Mouse (Mus musculus): Measurements from ENCODE around the gene Zfp941.

The Zfp941 gene

DNA sequence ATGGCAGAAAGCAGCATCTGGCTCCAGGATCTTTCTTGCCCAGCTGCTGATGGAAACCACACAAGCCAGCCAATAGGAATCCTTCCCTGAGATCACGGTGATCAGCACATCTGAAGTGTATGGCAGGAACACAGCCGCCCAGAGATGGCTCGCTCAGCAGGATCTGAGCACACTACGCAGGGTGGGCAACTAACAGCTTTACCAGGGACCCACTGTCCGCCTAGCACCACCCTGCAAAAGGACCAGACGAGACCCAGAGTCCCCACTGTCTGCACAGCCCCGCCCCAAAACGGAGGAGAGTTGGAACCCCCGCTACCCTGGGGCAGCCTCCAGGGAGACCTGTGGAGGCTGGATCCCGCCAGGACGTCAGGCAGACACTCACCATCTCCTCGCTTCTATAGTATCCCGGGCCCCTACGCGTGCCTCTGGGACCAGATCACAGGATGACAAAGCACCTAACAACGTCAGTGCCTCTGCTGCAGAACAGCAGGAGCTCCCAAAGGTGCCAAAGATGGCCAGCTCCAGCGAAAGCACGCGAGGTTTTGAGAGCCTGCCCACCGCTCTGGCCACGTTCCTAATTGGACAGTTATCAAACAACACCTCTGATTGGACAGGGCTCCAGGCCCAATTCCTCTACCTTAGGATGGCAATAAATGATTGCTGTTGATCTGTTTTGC lies at the start of gene Zfp941:
TSS of gene Zfp941 (minus strand) at position 526 of the 677 bp plus-strand sequence.
- peak; percentile 67 for DNase-seq (ENCODE audit: low spot score)

- no peak for DNase-seq (ENCODE audit: low spot score)
Observed at GRCm38 (mm10) chr7:140864761-140865160, 42.8 kb upstream of the Zfp941 start.

- no peak for DNase-seq (ENCODE audit: low spot score)
Observed at GRCm38 (mm10) chr7:140860728-140861127, 38.8 kb upstream of the Zfp941 start.

- no peak for DNase-seq (ENCODE audit: low spot score)
Observed at GRCm38 (mm10) chr7:140859997-140860396, 38.0 kb upstream of the Zfp941 start.

DNA sequence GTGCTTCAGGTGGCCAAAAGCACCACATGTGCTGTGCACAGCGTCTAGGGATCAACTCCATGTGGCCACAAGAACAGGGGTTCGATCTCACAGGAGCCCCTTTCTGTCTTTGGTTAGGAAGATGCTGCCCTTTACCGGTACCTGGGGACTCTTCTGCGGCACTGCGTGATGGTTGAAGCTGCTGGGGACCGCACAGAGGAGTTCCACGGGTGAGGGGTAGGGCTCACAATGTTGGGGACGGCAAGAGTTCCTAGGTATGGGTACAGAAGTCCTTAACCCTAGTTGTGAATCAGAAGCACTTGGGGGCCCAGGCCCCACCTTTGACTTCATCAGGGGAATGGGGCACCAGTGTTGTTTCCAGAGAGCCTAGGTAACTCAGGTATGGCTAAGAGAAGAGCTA lies 36.8 kb upstream of the Zfp941 start:
- DNase-seq (ENCODE audit: low spot score) = no peak

DNA sequence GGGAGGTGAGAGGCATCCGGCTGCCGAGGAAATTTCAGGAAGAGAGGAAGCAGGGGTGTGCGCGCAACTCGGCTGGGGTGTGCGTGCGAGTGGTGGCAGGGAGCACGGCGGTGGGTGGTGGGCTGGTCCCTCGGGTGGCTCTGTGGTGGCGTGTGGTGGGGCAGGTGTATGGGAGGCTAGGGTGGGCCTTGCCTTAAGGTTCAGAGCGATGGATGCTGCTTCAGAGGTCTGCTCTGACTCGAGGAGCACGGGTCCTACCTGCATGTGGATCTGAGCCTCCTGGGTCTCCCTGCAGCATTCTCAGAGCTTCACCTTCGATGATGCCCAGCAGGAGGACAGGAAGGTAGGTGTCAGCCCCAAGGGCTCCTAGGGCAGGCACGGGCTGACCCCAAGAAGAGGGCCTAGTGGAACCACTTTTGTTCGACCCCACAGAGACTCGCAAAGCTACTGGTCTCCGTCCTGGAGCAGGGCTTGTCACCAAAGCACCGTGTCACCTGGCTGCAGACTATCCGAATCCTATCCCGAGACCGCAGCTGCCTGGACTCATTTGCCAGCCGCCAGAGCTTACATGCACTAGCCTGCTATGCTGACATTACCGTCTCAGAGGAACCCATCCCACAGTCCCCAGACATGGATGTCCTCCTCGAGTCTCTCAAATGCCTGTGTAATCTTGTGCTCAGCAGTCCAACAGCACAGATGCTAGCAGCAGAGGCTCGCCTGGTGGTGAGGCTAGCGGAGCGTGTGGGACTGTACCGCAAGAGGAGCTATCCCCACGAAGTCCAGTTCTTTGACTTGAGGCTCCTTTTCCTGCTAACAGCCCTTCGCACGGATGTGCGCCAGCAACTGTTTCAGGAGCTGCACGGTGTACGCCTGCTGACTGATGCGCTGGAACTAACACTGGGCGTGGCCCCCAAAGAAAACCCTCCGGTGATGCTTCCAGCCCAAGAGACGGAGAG lies 35.9 kb upstream of the Zfp941 start, which contains the start of gene Bet1l:
TSS of gene Bet1l (minus strand) at position 28 of the 956 bp plus-strand sequence.
- DNase-seq (ENCODE audit: low spot score) = no peak

DNA sequence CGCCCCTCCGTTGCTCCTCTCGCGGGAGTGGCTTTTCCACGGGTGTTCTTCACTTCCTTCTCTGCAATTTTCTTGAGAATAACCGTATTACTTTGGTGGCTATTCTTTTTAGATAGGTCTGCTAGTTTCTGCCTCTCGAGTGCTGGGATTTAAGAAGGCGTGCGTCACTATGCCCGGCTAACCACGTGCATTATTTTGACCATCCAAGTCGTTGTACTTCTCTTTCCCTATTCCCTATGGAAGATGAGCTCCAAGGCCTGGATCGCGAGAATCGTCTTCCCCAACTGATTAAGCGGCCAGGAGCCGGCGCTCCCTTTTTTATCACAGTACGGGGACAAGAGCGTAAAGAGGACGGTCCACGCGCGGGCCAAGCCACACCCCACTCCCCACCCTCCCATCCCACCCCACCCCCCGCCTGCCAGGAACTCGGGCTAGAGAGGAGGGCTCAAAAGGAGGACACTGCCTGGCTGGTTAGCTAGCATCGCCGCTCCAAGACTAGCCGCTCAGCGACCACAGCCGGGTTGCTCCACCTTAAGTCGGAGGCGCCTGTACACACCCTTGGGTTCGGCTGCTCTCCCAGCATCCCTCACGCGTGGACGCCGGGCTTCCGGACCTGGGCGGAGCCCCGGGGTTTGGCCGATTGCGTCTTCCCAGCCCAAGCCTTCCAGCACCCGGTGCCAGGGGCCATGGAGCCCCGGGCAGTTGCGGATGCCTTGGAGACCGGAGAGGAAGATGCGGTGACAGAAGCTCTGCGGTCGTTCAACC lies 35.0 kb upstream of the Zfp941 start, which contains the start of gene Ric8a:
TSS of gene Ric8a (plus strand) at position 173 of the 765 bp plus-strand sequence.
- DNase-seq (ENCODE audit: low spot score) = peak; percentile 81

- peak; percentile 84 for DNase-seq (ENCODE audit: low spot score)
Observed at GRCm38 (mm10) chr7:140855860-140856784, 34.1 kb upstream of the Zfp941 start, which contains the start of gene Gm45785. Gene Gm45785, minus strand, starts transcription at chr7:140856331.

DNA sequence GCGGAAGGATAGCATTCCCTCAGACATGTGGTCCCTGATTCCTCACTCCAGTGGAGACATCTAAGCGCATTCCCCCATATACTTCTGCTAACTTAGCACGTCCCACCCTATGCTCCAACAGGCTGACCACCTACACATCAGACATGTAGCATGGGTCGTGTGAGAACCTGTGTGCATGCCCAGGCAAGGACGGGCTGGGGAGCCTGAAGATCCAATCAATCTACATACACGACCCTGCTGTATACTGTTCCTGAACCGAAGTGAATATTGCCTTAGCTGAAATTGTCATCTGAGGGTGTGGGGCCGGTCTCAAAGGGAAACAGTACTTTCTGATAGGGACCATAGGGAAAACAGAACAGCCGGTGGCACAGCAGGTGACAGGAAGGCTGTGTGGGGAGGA lies 33.2 kb upstream of the Zfp941 start:
- no peak for DNase-seq (ENCODE audit: low spot score)

- DNase-seq (ENCODE audit: low spot score) = no peak
Observed at GRCm38 (mm10) chr7:140854483-140854882, 32.5 kb upstream of the Zfp941 start.

DNA sequence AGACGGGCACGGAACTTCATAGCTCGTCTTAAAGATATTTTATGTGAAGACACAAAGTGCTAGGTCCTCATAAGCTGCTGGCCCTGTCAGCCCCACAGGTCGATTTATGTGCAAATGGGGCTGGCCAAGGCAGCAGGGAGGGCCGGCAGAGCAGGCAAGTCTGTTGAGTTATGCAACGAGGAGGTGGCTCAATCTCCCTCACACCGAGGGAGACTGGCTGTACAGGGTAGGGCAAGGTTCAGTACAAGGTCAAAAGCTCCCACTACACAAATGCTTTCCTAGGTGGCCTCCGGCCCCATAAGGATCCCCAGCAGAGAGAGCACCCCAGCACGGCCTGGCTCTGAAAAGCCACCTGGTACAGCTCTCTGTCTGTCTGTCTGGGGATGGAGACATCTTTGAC lies 31.4 kb upstream of the Zfp941 start:
- no peak for DNase-seq (ENCODE audit: low spot score)

DNA sequence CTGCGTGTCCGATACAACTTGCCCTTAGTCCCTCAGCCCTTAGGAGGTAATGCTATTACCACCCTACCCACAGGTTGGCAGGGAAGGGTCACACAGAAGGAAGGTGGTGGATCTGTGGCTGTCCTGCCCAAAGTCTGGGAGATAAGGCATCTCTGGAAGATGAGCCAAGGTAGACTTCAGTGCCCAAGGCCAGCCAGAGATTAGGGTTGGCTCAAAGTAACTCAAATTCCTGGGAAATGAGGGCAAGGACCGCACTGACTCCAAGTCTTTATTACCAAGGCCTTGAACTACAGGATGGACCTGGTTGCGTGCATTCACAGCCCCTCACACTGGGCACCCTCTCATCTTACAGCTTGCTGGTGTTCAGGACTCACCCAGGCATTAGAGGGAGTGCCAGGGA lies 29.9 kb upstream of the Zfp941 start:
- no peak for DNase-seq (ENCODE audit: low spot score)

GRCm38 (mm10) chr7:140848591-140848990 lies 26.6 kb upstream of the Zfp941 start:
- DNase-seq (ENCODE audit: low spot score) = no peak

GRCm38 (mm10) chr7:140847755-140848580 lies 26.0 kb upstream of the Zfp941 start, which contains the start of gene Odf3:
Gene Odf3, plus strand, starts transcription at chr7:140847805.
- no peak for DNase-seq (ENCODE audit: low spot score)

GRCm38 (mm10) chr7:140846676-140847075 lies 24.7 kb upstream of the Zfp941 start:
- DNase-seq (ENCODE audit: low spot score) = no peak

DNA sequence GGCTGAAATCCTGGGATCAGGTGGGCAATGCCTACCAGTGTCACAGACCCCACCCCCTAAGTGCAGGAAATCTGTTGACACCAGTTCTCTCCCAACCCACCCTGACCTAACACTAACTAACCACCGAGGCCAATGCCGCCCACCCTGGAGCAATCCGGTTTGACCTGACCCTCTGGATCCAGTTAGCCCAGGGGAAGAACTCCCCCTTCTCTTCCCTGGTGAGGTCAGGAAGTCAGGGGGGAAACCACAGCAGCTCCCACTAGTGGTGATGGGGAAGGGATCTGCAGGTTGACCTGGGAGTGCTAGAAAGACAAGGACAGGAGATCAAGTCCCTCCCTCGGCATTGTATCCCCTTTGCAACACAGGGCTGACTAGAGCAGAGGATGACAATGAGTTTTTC lies 23.7 kb upstream of the Zfp941 start:
- DNase-seq (ENCODE audit: low spot score) = no peak

- peak; percentile 59 for DNase-seq (ENCODE audit: low spot score)
Observed at GRCm38 (mm10) chr7:140844905-140845665, 23.1 kb upstream of the Zfp941 start, which contains the start of gene Scgb1c1. Gene Scgb1c1, plus strand, starts transcription at chr7:140845547.

- no peak for DNase-seq (ENCODE audit: low spot score)
Observed at GRCm38 (mm10) chr7:140843806-140844205, 21.8 kb upstream of the Zfp941 start.
